ENCODE assay signal across 8 mouse cellular contexts in genomic region chr5:104508195-104508891, GRCm38 (mm10). TPM values are rescaled to one million over a fixed set of nuclear protein-coding genes. Genes with fewer than 3 reads are reported as not detected.
A peak's percentile ranks its signal among the peaks of the same experiment; 100 is the strongest.
DNase-seq lines count a peak whose midpoint lies in the region; ATAC-seq lines count a peak whose summit lies in the region.

TSS of gene BC005561 (plus strand) at chr5:104508352.

- H3K9me3 ChIP-seq in forebrain, embryonic 10.5 days: peaks cover 33% of the 10 kb centered on the region
- H3K9me3 ChIP-seq in heart, embryonic 16.5 days (replicated peaks; ENCODE audit: control insufficient read depth, low read length): no peaks in the 10 kb centered on the region
- no peaks in the 10 kb centered on the region for H3K9me3 ChIP-seq in liver, embryonic 15.5 days (replicated peaks)
- H3K9me3 ChIP-seq in neural tube, embryonic 12.5 days: peaks cover 4% of the 10 kb centered on the region

- peak within 1 kb of the TSS; percentile 87 for H3K4me3 ChIP-seq in forebrain, embryonic 10.5 days
- peak within 1 kb of the TSS; percentile 95 for H3K4me3 ChIP-seq in heart, embryonic 16.5 days (ENCODE audit: low read length)
- peak within 1 kb of the TSS; percentile 77 for H3K4me3 ChIP-seq in liver, embryonic 15.5 days (replicated peaks)
- peak within 1 kb of the TSS; percentile 83 for H3K4me3 ChIP-seq in neural tube, embryonic 12.5 days

- H3K4me2 ChIP-seq in heart, embryonic 16.5 days (ENCODE audit: low read depth, low read length): peak within 1 kb of the TSS; percentile 86
- H3K4me2 ChIP-seq in liver, embryonic 15.5 days: peak within 1 kb of the TSS; percentile 74
- H3K4me2 ChIP-seq in neural tube, embryonic 12.5 days (replicated peaks): peak within 1 kb of the TSS; percentile 69

- peak; percentile 81 for ATAC-seq in CD4-positive, CD25-positive, alpha-beta regulatory T cell, adult 4 months
- peak; percentile 94 for ATAC-seq in heart, embryonic 16.5 days (replicated peaks; ENCODE audit: extremely low read depth, insufficient read depth, low FRiP score)
- ATAC-seq in liver, embryonic 15.5 days (ENCODE audit: insufficient read depth): peak; percentile 88
- ATAC-seq in neural tube, embryonic 12.5 days (ENCODE audit: low FRiP score, low read depth): peak; percentile 95

- peaks cover 70% of the 10 kb centered on the region for H3K36me3 ChIP-seq in forebrain, embryonic 10.5 days (replicated peaks)
- H3K36me3 ChIP-seq in heart, embryonic 16.5 days (ENCODE audit: control insufficient read depth, insufficient read depth): peaks cover 15% of the 10 kb centered on the region
- H3K36me3 ChIP-seq in liver, embryonic 15.5 days (replicated peaks): peaks cover 3% of the 10 kb centered on the region; the same call in 1 of the 2 replicates
- peaks cover 16% of the 10 kb centered on the region for H3K36me3 ChIP-seq in neural tube, embryonic 12.5 days

- H3K9ac ChIP-seq in heart, embryonic 16.5 days (ENCODE audit: low read length): peak within 1 kb of the TSS; percentile 95
- peak within 1 kb of the TSS; percentile 70 for H3K9ac ChIP-seq in liver, embryonic 15.5 days
- H3K9ac ChIP-seq in neural tube, embryonic 12.5 days: peak within 1 kb of the TSS; percentile 93

- peak within 1 kb of the TSS; percentile 96 for H3K27ac ChIP-seq in forebrain, embryonic 10.5 days
- peak within 1 kb of the TSS; percentile 91 for H3K27ac ChIP-seq in heart, embryonic 16.5 days (ENCODE audit: low read length)
- peak within 1 kb of the TSS; percentile 89 for H3K27ac ChIP-seq in liver, embryonic 15.5 days (replicated peaks)
- H3K27ac ChIP-seq in neural tube, embryonic 12.5 days: peak within 1 kb of the TSS; percentile 68; the same call in 1 of the 2 replicates

- peaks cover 11% of the 10 kb centered on the region for H3K4me1 ChIP-seq in forebrain, embryonic 10.5 days
- H3K4me1 ChIP-seq in heart, embryonic 16.5 days (ENCODE audit: control insufficient read depth, insufficient read depth, low read length): peaks cover 11% of the 10 kb centered on the region
- peaks cover 7% of the 10 kb centered on the region for H3K4me1 ChIP-seq in liver, embryonic 15.5 days (replicated peaks)
- H3K4me1 ChIP-seq in neural tube, embryonic 12.5 days: peaks cover 14% of the 10 kb centered on the region

- DNase-seq in c-Kit-negative CD71-positive TER-119-positive erythroid progenitor cells, embryonic 14.5 days (ENCODE audit: low read depth, low spot score): peak; percentile 43
- DNase-seq in forebrain, embryonic 10.5 days (ENCODE audit: extremely low spot score, low spot score): peak; percentile 89
- DNase-seq in kidney, postnatal 36 days: peak; percentile 85 to 94
- DNase-seq in telencephalon, adult 2 months (ENCODE audit: low read depth, low spot score): peak; percentile 38

- under 1% methylated on average over 83 of the region's 83 CpGs for WGBS in forebrain, embryonic 10.5 days
- under 1% methylated on average over 79 of the region's 83 CpGs for WGBS in heart, embryonic 16.5 days
- under 1% methylated on average over 82 of the region's 83 CpGs for WGBS in liver, embryonic 15.5 days (ENCODE audit: insufficient replicate concordance)
- under 1% methylated on average over 67 of the region's 83 CpGs for WGBS in neural tube, embryonic 12.5 days

- H3K27me3 ChIP-seq in forebrain, embryonic 10.5 days (ENCODE audit: poor library complexity, severe bottlenecking): no peaks in the 10 kb centered on the region
- no peaks in the 10 kb centered on the region for H3K27me3 ChIP-seq in heart, embryonic 16.5 days (ENCODE audit: control insufficient read depth, insufficient read depth, low read length)
- no peaks in the 10 kb centered on the region for H3K27me3 ChIP-seq in liver, embryonic 15.5 days
- H3K27me3 ChIP-seq in neural tube, embryonic 12.5 days (replicated peaks): no peaks in the 10 kb centered on the region

RNA-seq across cellular contexts. Expression of gene BC005561, which starts in this region (rescaled TPM):
- polyA plus RNA-seq in CD4-positive, CD25-positive, alpha-beta regulatory T cell, adult 4 months (2017; shearing (Covaris generic)): 1 to 10 TPM; 2.3 to 3.4 TPM
- 11.1 and 12.7 TPM in 2 replicates for polyA plus RNA-seq in forebrain, embryonic 10.5 days (2016; fragmentation: Nextera tagmentation; extraction: Ambion mirVana)
- 7.4 TPM in 2 replicates for polyA plus RNA-seq in heart, embryonic 16.5 days (2015; fragmentation: Nextera tagmentation; extraction: Ambion mirVana)
- polyA plus RNA-seq in liver, embryonic 15.5 days (2015; fragmentation: Nextera tagmentation; extraction: Ambion mirVana): 2.0 and 2.5 TPM in 2 replicates
- polyA plus RNA-seq in neural tube, embryonic 12.5 days (2016; fragmentation: Nextera tagmentation; extraction: Ambion mirVana): 17.3 and 17.7 TPM in 2 replicates

Comparison
In these comparisons a context has a peak if more than half of its experiments do, and no peak if none do; other contexts are left out.
1. Peak in every context shown above with its lines: DNase-seq, ATAC-seq, H3K4me3 ChIP-seq and H3K27ac ChIP-seq.
2. DNase-seq: peak in every context shown above with its lines; median percentile 90 in kidney, postnatal 36 days; 89 in forebrain, embryonic 10.5 days; 43 in c-Kit-negative CD71-positive TER-119-positive erythroid progenitor cells, embryonic 14.5 days; 38 in telencephalon, adult 2 months.